Mouse (Mus musculus) cerebellum, adult 2 months (tissue): Measurements from ENCODE around the gene Klk1b22.
"Not testable (repeated sequence)": the region's sequence is repeated elsewhere in the genome, so short reads cannot be mapped to it uniquely, and the experiment has no call there.

ENCODE experiments used
- CTCF ChIP-seq: fragments of 200-500 bp; IDR thresholded peaks from 2 replicates; pipeline ENCODE4 v1.5.1; 2011; ENCODE audit warnings: low read depth, mild to moderate bottlenecking, control low read depth, low read length, moderate library complexity, borderline replicate concordance; ENCODE audit not compliant: insufficient read depth
- POLR2A ChIP-seq: fragments of 200-500 bp; IDR thresholded peaks from 2 replicates; pipeline ENCODE4 v1.6.1; 2011; ENCODE audit warnings: low read length, control low read depth, borderline replicate concordance; ENCODE audit not compliant: insufficient read depth

- TF ChIP-seq CTCF, POLR2A: not testable (repeated sequence)
Measured at GRCm38 (mm10) chr7:44102028-44102427, 10.4 kb upstream of the Klk1b22 start, which contains the start of gene Klk1b21.
